Mouse (Mus musculus): ENCODE measurements around the gene Ppil6. TPM values are rescaled to one million over a fixed set of nuclear protein-coding genes. Genes with fewer than 3 reads are reported as not detected.

The Ppil6 gene
- polyA plus RNA-seq (2014; fragmentation: Illumina TruSeq; extraction: RNeasy Lipid Tissue Mini Kit (QIAGEN cat#74804); ENCODE audit: low read depth, low replicate concordance): 1.8 TPM

GRCm38 (mm10) chr10:41489708-41490517 is at the start of gene Ppil6, which contains the start of gene Smpd2:
Gene Ppil6 (plus strand): TSS chr10:41490439.
Gene Smpd2 (minus strand): TSS chr10:41490369.

GRCm38 (mm10) chr10:41450137-41450670 is 40.0 kb upstream of the Ppil6 start, which contains the start of gene Zbtb24:
Gene Zbtb24 (plus strand): TSS chr10:41450383.

GRCm38 (mm10) chr10:41476171-41477017 is 13.8 kb upstream of the Ppil6 start, which contains the start of gene Mical1:
Gene Mical1 (plus strand): TSS chr10:41476314.

GRCm38 (mm10) chr10:41518981-41519618 is 28.9 kb downstream of the Ppil6 start, which contains the start of gene Cd164:
Gene Cd164 (plus strand): TSS chr10:41519414.

Other genes with a start within 250 kb of the Ppil6 start
- 32.6 TPM for gene Fig4, start 187.2 kb upstream of the Ppil6 start, polyA plus RNA-seq (2014; fragmentation: Illumina TruSeq; extraction: RNeasy Lipid Tissue Mini Kit (QIAGEN cat#74804); ENCODE audit: low read depth, low replicate concordance)
- gene Ak9, start 186.5 kb upstream of the Ppil6 start, polyA plus RNA-seq (2014; fragmentation: Illumina TruSeq; extraction: RNeasy Lipid Tissue Mini Kit (QIAGEN cat#74804); ENCODE audit: low read depth, low replicate concordance): not detected
- gene Zbtb24, start 40.1 kb upstream of the Ppil6 start, polyA plus RNA-seq (2014; fragmentation: Illumina TruSeq; extraction: RNeasy Lipid Tissue Mini Kit (QIAGEN cat#74804); ENCODE audit: low read depth, low replicate concordance): 7.2 TPM
- 17.7 TPM for gene Mical1, start 14.1 kb upstream of the Ppil6 start, polyA plus RNA-seq (2014; fragmentation: Illumina TruSeq; extraction: RNeasy Lipid Tissue Mini Kit (QIAGEN cat#74804); ENCODE audit: low read depth, low replicate concordance)
- gene Smpd2, start 70 bp upstream of the Ppil6 start, polyA plus RNA-seq (2014; fragmentation: Illumina TruSeq; extraction: RNeasy Lipid Tissue Mini Kit (QIAGEN cat#74804); ENCODE audit: low read depth, low replicate concordance): 38.8 TPM
- 124 TPM for gene Cd164, start 29.0 kb downstream of the Ppil6 start, polyA plus RNA-seq (2014; fragmentation: Illumina TruSeq; extraction: RNeasy Lipid Tissue Mini Kit (QIAGEN cat#74804); ENCODE audit: low read depth, low replicate concordance)
- not detected for gene Ccdc162, start 226.2 kb downstream of the Ppil6 start, polyA plus RNA-seq (2014; fragmentation: Illumina TruSeq; extraction: RNeasy Lipid Tissue Mini Kit (QIAGEN cat#74804); ENCODE audit: low read depth, low replicate concordance)